ENCODE assay signal across 16 mouse cellular contexts in the genomic region with DNA sequence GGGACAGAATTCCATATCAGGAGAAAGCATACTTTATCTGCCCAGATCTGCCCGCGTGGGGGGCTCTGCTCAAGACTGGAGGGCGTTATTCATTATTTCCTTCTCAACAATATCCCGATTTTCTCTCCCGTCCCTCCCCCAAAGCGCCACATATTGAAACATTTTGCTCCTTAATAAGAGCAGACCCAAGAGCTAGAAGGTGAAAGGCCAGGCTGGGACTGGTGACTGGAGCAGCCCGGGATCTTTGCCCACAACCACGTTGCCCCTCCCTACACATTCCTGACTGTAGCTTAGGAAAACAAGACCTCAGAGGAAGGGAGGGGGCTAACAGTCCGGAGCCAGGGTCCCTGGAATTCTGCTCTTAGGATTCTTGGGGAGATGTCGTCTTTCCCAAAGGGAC. TPM values are rescaled to one million over a fixed set of nuclear protein-coding genes. Genes with fewer than 3 reads are reported as not detected.
DNase-seq lines count a peak whose midpoint lies in the region; ATAC-seq and TF ChIP-seq lines count a peak whose summit lies in the region.
"Had no signal": no experiment of that assay in that cellular context is flagged by ENCODE, and none has a peak within 500 bp of the region (broad histone marks: within the 10 kb centered on the region; RNA-seq: fewer than 3 reads in every experiment).

No protein-coding gene starts in this region.

- WGBS in heart, embryonic 11.5 days (ENCODE audit: insufficient replicate concordance), result 10% methylated on average over 10 of the region's 10 CpGs
- 9% methylated on average over 10 of the region's 10 CpGs for WGBS in lung, embryonic 14.5 days
- WGBS in limb, embryonic 12.5 days, result 3% methylated on average over 10 of the region's 10 CpGs

- peak overlapping the region; percentile 14; the same call in 1 of the 2 replicates for H3K4me2 ChIP-seq in heart, embryonic 11.5 days
- H3K4me2 ChIP-seq in lung, embryonic 14.5 days, result peak overlapping the region; percentile 31
- peak overlapping the region; percentile 42 for H3K4me2 ChIP-seq in limb, embryonic 12.5 days

- TF ChIP-seq CTCF in lung, embryonic 14.5 days (IDR thresholded peaks at IDR 0.05; ENCODE audit: low read depth), result no peak

- H3K9ac ChIP-seq in heart, embryonic 11.5 days (ENCODE audit: low read depth, low read length), result 0 out of 2 replicates have a peak overlapping the region, but pooled peaks have one; percentile 16
- no peak overlapping the region for H3K9ac ChIP-seq in lung, embryonic 14.5 days
- 0 out of 2 replicates have a peak overlapping the region, but pooled peaks have one; percentile 2 for H3K9ac ChIP-seq in limb, embryonic 12.5 days (replicated peaks)

- H3K9me3 ChIP-seq in heart, embryonic 11.5 days (replicated peaks; ENCODE audit: control insufficient read depth, low read length), result no peaks in the 10 kb centered on the region
- no peaks in the 10 kb centered on the region for H3K9me3 ChIP-seq in lung, embryonic 14.5 days (ENCODE audit: low read depth, low read length)
- H3K9me3 ChIP-seq in limb, embryonic 12.5 days, result no peaks in the 10 kb centered on the region

- peaks cover 21% of the 10 kb centered on the region for H3K4me1 ChIP-seq in heart, embryonic 11.5 days (ENCODE audit: control insufficient read depth, insufficient read depth, low read length)
- H3K4me1 ChIP-seq in lung, embryonic 14.5 days (ENCODE audit: insufficient read depth), result peaks cover 24% of the 10 kb centered on the region
- peaks cover 64% of the 10 kb centered on the region for H3K4me1 ChIP-seq in limb, embryonic 12.5 days (replicated peaks)

- no peak overlapping the region for H3K27ac ChIP-seq in heart, embryonic 11.5 days (ENCODE audit: low read depth, low read length)
- peak overlapping the region; percentile 76 for H3K27ac ChIP-seq in lung, embryonic 14.5 days (ENCODE audit: low read depth)
- peak overlapping the region; percentile 91 for H3K27ac ChIP-seq in limb, embryonic 12.5 days

- no peak for ATAC-seq in heart, embryonic 11.5 days (replicated peaks; ENCODE audit: insufficient number of reproducible peaks, low FRiP score, low TSS enrichment)
- 0 out of 2 replicates have a peak, but pooled peaks have one; percentile 48 for ATAC-seq in lung, embryonic 14.5 days (ENCODE audit: insufficient read depth)
- ATAC-seq in limb, embryonic 12.5 days (ENCODE audit: insufficient number of reproducible peaks, insufficient read depth, low FRiP score, low TSS enrichment, low read depth), result no peak; the same call in 1 of the 2 replicates

- H3K27me3 ChIP-seq in heart, embryonic 11.5 days (ENCODE audit: control insufficient read depth, insufficient read depth, low read length), result peaks cover 27% of the 10 kb centered on the region
- H3K27me3 ChIP-seq in lung, embryonic 14.5 days (ENCODE audit: insufficient read depth, low read length), result peaks cover 14% of the 10 kb centered on the region
- H3K27me3 ChIP-seq in limb, embryonic 12.5 days, result peaks cover 12% of the 10 kb centered on the region

- intact Hi-C loops in heart, postnatal 25 days (cut with DNase I), result no loop called here

- H3K4me3 ChIP-seq in heart, embryonic 11.5 days (ENCODE audit: low read depth, low read length), result no peak overlapping the region
- H3K4me3 ChIP-seq in lung, embryonic 14.5 days (ENCODE audit: low read depth, low read length), result no peak overlapping the region
- H3K4me3 ChIP-seq in limb, embryonic 12.5 days (replicated peaks), result no peak overlapping the region

- H3K36me3 ChIP-seq in heart, embryonic 11.5 days (ENCODE audit: control insufficient read depth, insufficient read depth, low read length), result no peaks in the 10 kb centered on the region
- H3K36me3 ChIP-seq in lung, embryonic 14.5 days (ENCODE audit: insufficient read depth), result no peaks in the 10 kb centered on the region
- no peaks in the 10 kb centered on the region for H3K36me3 ChIP-seq in limb, embryonic 12.5 days
- H3K36me3 ChIP-seq: G1E had no signal

- no peak for DNase-seq in heart, postnatal 25 days (ENCODE audit: low spot score)
- DNase-seq in lung, embryonic 14.5 days, result peak; percentile 62
- DNase-seq in lung, postnatal 36 days, result no peak
- peak; percentile 85 for DNase-seq in embryo, embryonic 11 days
- DNase-seq in urinary bladder, postnatal 25 days (ENCODE audit: low spot score), result no peak
- no peak for DNase-seq in thymus, postnatal 25 days
- DNase-seq: B cell, adult 2 months; cerebellum, adult 18-20 months; kidney, adult 2 months; layer of hippocampus, adult 9-11 months; left cerebral cortex, postnatal 4 days; spleen, adult 18-20 months; thymus, adult 18-20 months had no signal

RNA-seq across cellular contexts. Expression of gene Fli1, which starts 7.9 kb away (rescaled TPM):
- polyA plus RNA-seq in heart, embryonic 11.5 days (2014; fragmentation: Nextera tagmentation; extraction: Ambion mirVana), result 17.1 and 18.7 TPM in 2 replicates
- 10 to 100 TPM; 26.4 to 28.2 TPM for total RNA-seq in heart, postnatal 25 days (2021)
- 35.7 and 37.8 TPM in 2 replicates for polyA plus RNA-seq in lung, embryonic 14.5 days (2014; fragmentation: Nextera tagmentation; extraction: Ambion mirVana)
- polyA plus RNA-seq in limb, embryonic 12.5 days (2016; fragmentation: Nextera tagmentation; extraction: Ambion mirVana), result 55.6 and 55.9 TPM in 2 replicates

Comparison
In these comparisons a context has a peak if more than half of its experiments do, and no peak if none do; other contexts are left out.
1. DNase-seq: peak in lung, embryonic 14.5 days (single experiment) and embryo, embryonic 11 days (single experiment); none in heart, postnatal 25 days (single experiment), lung, postnatal 36 days (single experiment), urinary bladder, postnatal 25 days (single experiment) and thymus, postnatal 25 days (single experiment).
2. Peak in every context shown above with its lines, with median percentiles within 50 percentile points of each other: H3K4me2 ChIP-seq.